Mouse (Mus musculus) T-helper 1 cell (primary cell): Measurements from ENCODE around the gene Gm10644.

Source experiments
- in situ Hi-C: fragments of 300-600 bp; cut with MboI, MseI; formaldehyde crosslinking; loops from one replicate; pipeline ENCODE4 v1.15.1; 2025; ENCODE audit warnings: high pct_unique_total_duplicates

Gm10644 gene

DNA sequence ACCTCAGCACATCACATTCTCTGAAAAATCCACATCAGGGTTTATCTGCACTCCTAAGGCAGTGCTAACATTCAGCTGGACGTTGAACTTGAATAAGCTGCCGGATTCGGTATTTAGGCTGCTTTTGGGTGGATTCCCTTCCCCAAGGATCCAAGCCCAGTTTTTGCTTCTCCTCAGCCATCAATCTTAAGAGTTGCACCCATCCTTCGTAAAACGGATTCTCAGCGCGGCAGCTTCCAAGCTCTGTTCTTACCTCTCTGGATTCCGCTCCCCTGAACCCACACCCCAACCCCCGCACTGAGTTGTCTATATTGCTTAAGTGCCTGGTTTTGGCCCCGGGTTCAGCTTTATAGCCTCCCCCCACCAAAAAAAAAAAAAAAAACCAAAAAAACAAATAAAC, 56.5 kb downstream of the Gm10644 start:
- in situ Hi-C loops: loop anchor here (5.0 kb wide), 3 partner anchors 54 to 171 kb away; no protein-coding TSS in a partner anchor

DNA sequence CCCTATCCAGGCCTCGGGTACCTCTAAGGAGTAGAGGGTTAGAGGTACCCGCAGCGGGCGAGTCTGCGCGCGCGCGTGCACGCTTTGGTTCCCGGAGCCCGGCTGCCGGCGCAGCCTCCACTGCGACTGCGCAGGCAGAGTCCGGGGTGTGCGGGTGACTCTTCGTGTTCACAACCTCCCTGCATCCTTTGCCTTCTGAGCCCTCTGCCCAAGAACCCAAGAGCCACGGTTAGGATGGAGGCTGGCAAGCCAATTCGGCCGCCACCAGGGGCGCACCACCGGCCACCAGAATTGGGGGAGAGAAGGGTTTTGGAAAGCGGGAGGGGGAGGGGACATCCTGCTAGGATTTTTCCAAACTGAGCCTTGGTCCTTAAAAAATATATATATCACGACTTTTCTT, 57.8 kb downstream of the Gm10644 start:
- in situ Hi-C loops: loop anchor here (5.0 kb wide), 3 partner anchors 55 to 170 kb away; no protein-coding TSS in a partner anchor

- in situ Hi-C loops: loop anchor here (5.0 kb wide), 3 partner anchors 56 to 169 kb away; no protein-coding TSS in a partner anchor
Measured at GRCm38 (mm10) chr8:83896461-83896860, 58.5 kb downstream of the Gm10644 start.

GRCm38 (mm10) chr8:83895894-83896293, 59.1 kb downstream of the Gm10644 start:
- in situ Hi-C loops: loop anchor here (5.0 kb wide), 3 partner anchors 56 to 169 kb away; no protein-coding TSS in a partner anchor

- in situ Hi-C loops: no loop called here
Measured at GRCm38 (mm10) chr8:83893915-83894314, 61.1 kb downstream of the Gm10644 start.

DNA sequence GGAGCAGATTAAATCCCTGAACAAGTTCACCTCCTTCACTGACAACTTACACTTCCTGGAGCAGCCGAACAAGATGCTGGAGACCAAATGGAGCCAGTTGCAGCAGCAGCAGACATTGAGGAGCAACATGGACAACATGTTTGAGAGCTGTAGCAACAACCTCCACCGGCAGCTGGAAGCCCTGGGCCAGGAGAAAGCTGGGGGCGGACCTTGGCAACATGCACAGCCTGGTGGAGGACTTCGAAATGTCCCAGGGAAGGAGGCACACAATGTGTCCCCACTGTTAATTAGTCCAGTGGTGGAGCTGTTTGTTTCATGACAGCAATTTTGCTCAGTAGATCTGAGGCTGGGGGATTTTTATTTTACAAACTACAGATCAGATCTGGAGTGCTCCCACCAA, 62.9 kb downstream of the Gm10644 start:
- in situ Hi-C loops: no loop called here

GRCm38 (mm10) chr8:83888409-83888808, 66.6 kb downstream of the Gm10644 start:
- in situ Hi-C loops: no loop called here
